14 mouse cellular contexts compared by ENCODE assay signal in genomic region chr14:29277701-29278100, GRCm38 (mm10).
DNase-seq lines count a peak whose midpoint lies in the region.
"Had no signal": no experiment of that assay in that cellular context is flagged by ENCODE, and none has a peak within 500 bp of the region (broad histone marks: within the 10 kb centered on the region; RNA-seq: fewer than 3 reads in every experiment).

No protein-coding gene starts in this region.

- peak; percentile 5 for DNase-seq in gastrocnemius, adult 18-20 months (ENCODE audit: low spot score)
- DNase-seq in gastrocnemius, adult 8-10 months (ENCODE audit: low spot score in 2 of 2), result no peak
- peak; percentile 8 for DNase-seq in heart, postnatal 4 days
- DNase-seq in heart, adult 11 months, result no peak
- peak; percentile 4 for DNase-seq in urinary bladder, postnatal 14 days (ENCODE audit: low spot score)
- DNase-seq in urinary bladder, adult 18-20 months (ENCODE audit: low spot score in 2 of 2), result no peak
- no peak for DNase-seq in right cerebral cortex, postnatal 25 days
- no peak for DNase-seq in adrenal gland, postnatal 4 days (ENCODE audit: low spot score in 2 of 2)
- DNase-seq: cerebellum, adult 11-12 months; cerebellum, adult 9-11 months; cerebellum, postnatal 36 days; forebrain, postnatal 0 days; heart, adult 2 months; heart, postnatal 36 days had no signal

Comparison
In these comparisons a context has a peak if more than half of its experiments do, and no peak if none do; other contexts are left out.
1. DNase-seq: peak in gastrocnemius, adult 18-20 months (single experiment), heart, postnatal 4 days (single experiment) and urinary bladder, postnatal 14 days (single experiment); none in gastrocnemius, adult 8-10 months (0 of 2), heart, adult 11 months (single experiment), urinary bladder, adult 18-20 months (0 of 2), right cerebral cortex, postnatal 25 days (single experiment) and adrenal gland, postnatal 4 days (0 of 2).